ENCODE assay signal across 12 mouse cellular contexts in the genomic region with DNA sequence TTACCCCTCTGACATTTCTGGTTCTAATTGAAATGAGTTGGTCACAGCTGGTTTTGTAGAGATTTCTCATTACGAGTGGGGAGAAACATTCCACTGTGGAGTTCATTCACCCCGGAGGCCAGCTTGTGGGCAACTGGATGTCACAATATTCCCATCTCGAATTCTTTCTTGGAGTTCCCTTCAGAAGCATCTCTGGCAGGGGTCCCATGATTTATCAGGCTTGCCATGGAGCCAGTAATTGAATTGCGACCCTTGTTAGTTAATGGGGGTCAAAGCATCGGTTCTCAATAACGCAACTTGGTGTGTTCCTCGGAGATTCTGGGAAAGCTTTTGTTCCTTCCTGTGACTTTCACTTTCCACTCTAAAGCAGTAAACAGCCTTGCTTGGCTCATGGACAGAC. TPM values are rescaled to one million over a fixed set of nuclear protein-coding genes. Genes with fewer than 3 reads are reported as not detected.
DNase-seq lines count a peak whose midpoint lies in the region; ATAC-seq and TF ChIP-seq lines count a peak whose summit lies in the region.
"Had no signal": no experiment of that assay in that cellular context is flagged by ENCODE, and none has a peak within 500 bp of the region (broad histone marks: within the 10 kb centered on the region; RNA-seq: fewer than 3 reads in every experiment).

No protein-coding gene starts in this region.

- H3K36me3 ChIP-seq in heart, adult 2 months (ENCODE audit: control insufficient read depth, insufficient read depth, low read length): no peaks in the 10 kb centered on the region
- peaks cover 14% of the 10 kb centered on the region for H3K36me3 ChIP-seq in midbrain, embryonic 12.5 days
- H3K36me3 ChIP-seq in midbrain, embryonic 15.5 days (replicated peaks): no peaks in the 10 kb centered on the region
- peaks cover 4% of the 10 kb centered on the region; the same call in 1 of the 2 replicates for H3K36me3 ChIP-seq in hindbrain, embryonic 12.5 days
- no peaks in the 10 kb centered on the region for H3K36me3 ChIP-seq in neural tube, embryonic 15.5 days
- H3K36me3 ChIP-seq: limb, embryonic 13.5 days had no signal

- TF ChIP-seq EP300 in heart, adult 2 months (IDR thresholded peaks at IDR 0.05; ENCODE audit: insufficient read depth, low read depth, low read length): no peak

- H3K79me2 ChIP-seq in heart, adult 2 months (replicated peaks; ENCODE audit: control insufficient read depth, insufficient read depth, low read length): no peaks in the 10 kb centered on the region

- peak overlapping the region; percentile 58 for H3K27ac ChIP-seq in heart, adult 2 months
- peak overlapping the region; percentile 49 for H3K27ac ChIP-seq in midbrain, embryonic 12.5 days (replicated peaks)
- no peak overlapping the region for H3K27ac ChIP-seq in midbrain, embryonic 15.5 days
- H3K27ac ChIP-seq in hindbrain, embryonic 12.5 days: peak overlapping the region; percentile 26
- H3K27ac ChIP-seq in neural tube, embryonic 15.5 days (replicated peaks): 0 out of 2 replicates have a peak overlapping the region, but pooled peaks have one; percentile 14
- H3K27ac ChIP-seq: limb, embryonic 13.5 days had no signal

- TF ChIP-seq POLR2A in heart, adult 2 months (IDR thresholded peaks at IDR 0.05; ENCODE audit: insufficient read depth, low read depth, low read length): no peak

- H3K4me2 ChIP-seq in midbrain, embryonic 12.5 days (replicated peaks): no peak overlapping the region
- no peak overlapping the region for H3K4me2 ChIP-seq in midbrain, embryonic 15.5 days
- peak overlapping the region; percentile 32 for H3K4me2 ChIP-seq in hindbrain, embryonic 12.5 days (replicated peaks)
- H3K4me2 ChIP-seq in neural tube, embryonic 15.5 days: peak overlapping the region; percentile 41
- H3K4me2 ChIP-seq: limb, embryonic 13.5 days had no signal

- no peak for DNase-seq in heart, adult 2 months
- DNase-seq in heart, postnatal 25 days (ENCODE audit: low spot score): no peak
- no peak for DNase-seq in gastrocnemius, adult 8-10 months (ENCODE audit: low spot score in 2 of 2)
- no peak for DNase-seq in layer of hippocampus, adult 9-10 months (ENCODE audit: low spot score)
- DNase-seq: gastrocnemius, postnatal 10 days; right cerebral cortex, postnatal 25 days had no signal

- intact Hi-C loops in heart, adult 2 months (cut with DNase I): loop anchor here (5.0 kb wide), 1 partner anchor 100 kb away; no protein-coding TSS in a partner anchor
- intact Hi-C loops in heart, postnatal 25 days (cut with DNase I): loop anchor here (5.0 kb wide), 1 partner anchor 95 kb away; no protein-coding TSS in a partner anchor

- peaks cover 13% of the 10 kb centered on the region for H3K4me1 ChIP-seq in heart, adult 2 months (ENCODE audit: control insufficient read depth, insufficient read depth, low read length)
- peaks cover 82% of the 10 kb centered on the region for H3K4me1 ChIP-seq in midbrain, embryonic 12.5 days
- peaks cover 29% of the 10 kb centered on the region for H3K4me1 ChIP-seq in midbrain, embryonic 15.5 days
- peaks cover 54% of the 10 kb centered on the region for H3K4me1 ChIP-seq in hindbrain, embryonic 12.5 days
- H3K4me1 ChIP-seq in neural tube, embryonic 15.5 days: peaks cover 62% of the 10 kb centered on the region

- 54% methylated on average over 7 of the region's 7 CpGs for WGBS in heart, adult 2 months
- 55% methylated on average over 7 of the region's 7 CpGs for WGBS in midbrain, embryonic 12.5 days
- WGBS in midbrain, embryonic 15.5 days: 40% methylated on average over 7 of the region's 7 CpGs
- WGBS in hindbrain, embryonic 12.5 days: 33% methylated on average over 7 of the region's 7 CpGs
- WGBS in neural tube, embryonic 15.5 days: 12% methylated on average over 7 of the region's 7 CpGs

- H3K9me3 ChIP-seq in midbrain, embryonic 12.5 days: no peaks in the 10 kb centered on the region
- H3K9me3 ChIP-seq in midbrain, embryonic 15.5 days: no peaks in the 10 kb centered on the region
- H3K9me3 ChIP-seq in hindbrain, embryonic 12.5 days (replicated peaks): no peaks in the 10 kb centered on the region
- no peaks in the 10 kb centered on the region for H3K9me3 ChIP-seq in neural tube, embryonic 15.5 days (replicated peaks)
- H3K9me3 ChIP-seq: limb, embryonic 13.5 days; megakaryocyte, embryonic 14.5 days had no signal

- ATAC-seq in midbrain, embryonic 12.5 days (ENCODE audit: low FRiP score, low read depth): no peak
- no peak for ATAC-seq in midbrain, embryonic 15.5 days (replicated peaks)
- no peak for ATAC-seq in hindbrain, embryonic 12.5 days (ENCODE audit: low FRiP score)
- no peak for ATAC-seq in neural tube, embryonic 15.5 days (ENCODE audit: low FRiP score)

- no peak overlapping the region for H3K4me3 ChIP-seq in heart, adult 2 months
- H3K4me3 ChIP-seq in midbrain, embryonic 12.5 days: no peak overlapping the region
- no peak overlapping the region for H3K4me3 ChIP-seq in midbrain, embryonic 15.5 days
- H3K4me3 ChIP-seq in hindbrain, embryonic 12.5 days: no peak overlapping the region
- H3K4me3 ChIP-seq in neural tube, embryonic 15.5 days (replicated peaks): no peak overlapping the region
- H3K4me3 ChIP-seq: limb, embryonic 13.5 days; megakaryocyte, embryonic 14.5 days had no signal

- no peak overlapping the region for H3K9ac ChIP-seq in heart, adult 2 months (ENCODE audit: low read depth, low read length)
- no peak overlapping the region for H3K9ac ChIP-seq in midbrain, embryonic 12.5 days (replicated peaks)
- no peak overlapping the region for H3K9ac ChIP-seq in midbrain, embryonic 15.5 days
- no peak overlapping the region for H3K9ac ChIP-seq in hindbrain, embryonic 12.5 days
- no peak overlapping the region for H3K9ac ChIP-seq in neural tube, embryonic 15.5 days (replicated peaks)
- H3K9ac ChIP-seq: limb, embryonic 13.5 days had no signal

- no peak for TF ChIP-seq CTCF in heart, adult 2 months (IDR thresholded peaks at IDR 0.05)

- no peaks in the 10 kb centered on the region for H3K27me3 ChIP-seq in heart, adult 2 months (ENCODE audit: control insufficient read depth, insufficient read depth, low read length)
- H3K27me3 ChIP-seq in midbrain, embryonic 12.5 days: no peaks in the 10 kb centered on the region
- H3K27me3 ChIP-seq in midbrain, embryonic 15.5 days (replicated peaks): no peaks in the 10 kb centered on the region
- no peaks in the 10 kb centered on the region for H3K27me3 ChIP-seq in hindbrain, embryonic 12.5 days
- H3K27me3 ChIP-seq in neural tube, embryonic 15.5 days (replicated peaks): no peaks in the 10 kb centered on the region
- H3K27me3 ChIP-seq: limb, embryonic 13.5 days had no signal

RNA-seq across cellular contexts. Expression of a gene that starts 53.4 kb away (rescaled TPM):
- total RNA-seq in heart, adult 2 months (2021): 10 to 100 TPM; 13.1 to 14.7 TPM
- polyA plus RNA-seq in heart, adult 2 months (2012; rRNA removed): 9.5 and 14.4 TPM in 2 replicates
- total RNA-seq in heart, postnatal 25 days (2021): 10 to 100 TPM; 17.3 to 18.2 TPM
- polyA plus RNA-seq in midbrain, embryonic 12.5 days (2016; fragmentation: Nextera tagmentation; extraction: Ambion mirVana): 79.6 and 84.9 TPM in 2 replicates
- polyA plus RNA-seq in midbrain, embryonic 15.5 days (2015; fragmentation: Nextera tagmentation; extraction: Ambion mirVana): 20.7 and 21.7 TPM in 2 replicates
- 53.7 and 63.2 TPM in 2 replicates for polyA plus RNA-seq in hindbrain, embryonic 12.5 days (2016; fragmentation: Nextera tagmentation; extraction: Ambion mirVana)
- 22.7 and 22.9 TPM in 2 replicates for polyA plus RNA-seq in neural tube, embryonic 15.5 days (2015; fragmentation: Nextera tagmentation; extraction: Ambion mirVana)
- total RNA-seq in gastrocnemius, adult 8-10 months (2022): 1 to 10 TPM; 1.2 to 3.5 (median 3.0) TPM

Comparison
In these comparisons a context has a peak if more than half of its experiments do, and no peak if none do; other contexts are left out.
1. H3K4me2 ChIP-seq: peak in hindbrain, embryonic 12.5 days (single experiment) and neural tube, embryonic 15.5 days (single experiment); none in midbrain, embryonic 12.5 days (single experiment) and midbrain, embryonic 15.5 days (single experiment).